Mouse (Mus musculus) brain, embryonic 14.5 days (tissue): Measurements from ENCODE around the gene Akap13.

Experiments used
- CTCF ChIP-seq: fragments of 200-500 bp; IDR thresholded peaks from 2 replicates; pipeline ENCODE4 v1.5.1; 2012; ENCODE audit warnings: inconsistent platforms, mild to moderate bottlenecking, moderate library complexity, borderline replicate concordance; ENCODE audit not compliant: insufficient read depth, insufficient read length; ENCODE audit errors: extremely low read depth
- POLR2A ChIP-seq: fragments of 200-500 bp; IDR thresholded peaks from 2 replicates; pipeline ENCODE4 v1.6.1; 2012; ENCODE audit warnings: mild to moderate bottlenecking, inconsistent platforms, borderline replicate concordance; ENCODE audit not compliant: poor library complexity, insufficient read depth, insufficient read length, severe bottlenecking; ENCODE audit errors: extremely low read depth

GRCm38 (mm10) chr7:75782723-75783011, 327.3 kb downstream of the Akap13 start:
- no peak for TF ChIP-seq CTCF
- no peak for TF ChIP-seq POLR2A
